ENCODE assay signal across 8 mouse cellular contexts in genomic region chr14:98166318-98166976, GRCm38 (mm10). TPM values are rescaled to one million over a fixed set of nuclear protein-coding genes. Genes with fewer than 3 reads are reported as not detected.
A peak's percentile ranks its signal among the peaks of the same experiment; 100 is the strongest.
DNase-seq lines count a peak whose midpoint lies in the region; ATAC-seq and TF ChIP-seq lines count a peak whose summit lies in the region.

No protein-coding gene starts in this region.

- no peaks in the 10 kb centered on the region for H3K36me3 ChIP-seq in neural tube, embryonic 11.5 days (ENCODE audit: control insufficient read depth, insufficient read depth, low read length)
- no peaks in the 10 kb centered on the region for H3K36me3 ChIP-seq in limb, embryonic 15.5 days
- H3K36me3 ChIP-seq in stomach, postnatal 0 days (ENCODE audit: control insufficient read depth, insufficient read depth, low read length), result no peaks in the 10 kb centered on the region

- 0 out of 2 replicates have a peak, but pooled peaks cover 3% of the 10 kb centered on the region for H3K4me1 ChIP-seq in neural tube, embryonic 11.5 days (ENCODE audit: control insufficient read depth, insufficient read depth, low read length)
- H3K4me1 ChIP-seq in limb, embryonic 15.5 days, result peaks cover 5% of the 10 kb centered on the region; the same call in 1 of the 2 replicates
- no peaks in the 10 kb centered on the region for H3K4me1 ChIP-seq in stomach, postnatal 0 days (replicated peaks; ENCODE audit: control insufficient read depth, insufficient read depth)

- peak overlapping the region; percentile 92; the same call in 1 of the 2 replicates for H3K9ac ChIP-seq in neural tube, embryonic 11.5 days (ENCODE audit: low read length)
- H3K9ac ChIP-seq in limb, embryonic 15.5 days, result no peak overlapping the region
- no peak overlapping the region for H3K9ac ChIP-seq in stomach, postnatal 0 days (ENCODE audit: low read length)

- TF ChIP-seq EP300 in stomach, postnatal 0 days (optimal IDR thresholded peaks at IDR 0.05), result no peak

- H3K4me2 ChIP-seq in neural tube, embryonic 11.5 days (ENCODE audit: low read depth), result peak overlapping the region; percentile 45
- H3K4me2 ChIP-seq in limb, embryonic 15.5 days, result peak overlapping the region; percentile 94
- H3K4me2 ChIP-seq in stomach, postnatal 0 days (replicated peaks; ENCODE audit: low read depth), result peak overlapping the region; percentile 92

- H3K27ac ChIP-seq in neural tube, embryonic 11.5 days (ENCODE audit: low read depth, low read length), result 0 out of 2 replicates have a peak overlapping the region, but pooled peaks have one; percentile 9
- H3K27ac ChIP-seq in limb, embryonic 15.5 days, result no peak overlapping the region
- H3K27ac ChIP-seq in stomach, postnatal 0 days (replicated peaks), result no peak overlapping the region

- peak overlapping the region; percentile 55 for H3K4me3 ChIP-seq in neural tube, embryonic 11.5 days (ENCODE audit: low read depth, low read length)
- H3K4me3 ChIP-seq in limb, embryonic 15.5 days, result peak overlapping the region; percentile 76
- peak overlapping the region; percentile 69 for H3K4me3 ChIP-seq in stomach, postnatal 0 days (ENCODE audit: low read depth, low read length)

- TF ChIP-seq CTCF in stomach, postnatal 0 days (IDR thresholded peaks at IDR 0.05; ENCODE audit: low read depth), result no peak

- peak; percentile 1 for DNase-seq in adrenal gland, adult 2 months
- DNase-seq in adrenal gland, postnatal 10 days, result no peak
- DNase-seq in neural tube, embryonic 11.5 days (ENCODE audit: low spot score), result no peak
- no peak for DNase-seq in neural tube, embryonic 10.5 days (ENCODE audit: extremely low spot score, low spot score)
- DNase-seq in stomach, postnatal 0 days (ENCODE audit: low spot score), result no peak
- DNase-seq in frontal cortex, postnatal 10 days (ENCODE audit: low spot score in 2 of 2), result no peak
- no peak for DNase-seq in testis, postnatal 14 days (ENCODE audit: low spot score)

- 50% methylated on average over 10 of the region's 10 CpGs for WGBS in neural tube, embryonic 11.5 days
- 39% methylated on average over 10 of the region's 10 CpGs for WGBS in limb, embryonic 15.5 days
- WGBS in stomach, postnatal 0 days, result 63% methylated on average over 10 of the region's 10 CpGs

- ATAC-seq in neural tube, embryonic 11.5 days (ENCODE audit: insufficient read depth, low FRiP score, low TSS enrichment), result no peak
- ATAC-seq in limb, embryonic 15.5 days (ENCODE audit: insufficient number of reproducible peaks, low FRiP score, low TSS enrichment, low read depth), result no peak
- no peak for ATAC-seq in stomach, postnatal 0 days (ENCODE audit: low FRiP score, low TSS enrichment)

- no peaks in the 10 kb centered on the region for H3K9me3 ChIP-seq in neural tube, embryonic 11.5 days (ENCODE audit: control insufficient read depth, low read length)
- H3K9me3 ChIP-seq in limb, embryonic 15.5 days, result no peaks in the 10 kb centered on the region
- no peaks in the 10 kb centered on the region for H3K9me3 ChIP-seq in stomach, postnatal 0 days (ENCODE audit: control insufficient read depth, low read length)

- no peaks in the 10 kb centered on the region for H3K27me3 ChIP-seq in neural tube, embryonic 11.5 days (ENCODE audit: control insufficient read depth, insufficient read depth, low read length)
- H3K27me3 ChIP-seq in limb, embryonic 15.5 days, result no peaks in the 10 kb centered on the region
- H3K27me3 ChIP-seq in stomach, postnatal 0 days (ENCODE audit: control insufficient read depth, insufficient read depth, low read length), result no peaks in the 10 kb centered on the region

RNA-seq across cellular contexts. Expression of gene Dach1, which starts 3.1 kb away (rescaled TPM):
- 1 to 10 TPM; 3.6 to 4.8 TPM for total RNA-seq in adrenal gland, adult 2 months (2021)
- polyA plus RNA-seq in adrenal gland, adult 2 months (2012; rRNA removed), result 1.7 and 1.9 TPM in 2 replicates
- 10 to 100 TPM in 1 of 2 experiments, 1 to 10 TPM in 1; 8.9 to 13.0 TPM for total RNA-seq in adrenal gland, postnatal 10 days (2021)
- polyA plus RNA-seq in neural tube, embryonic 11.5 days (2014; fragmentation: Nextera tagmentation; extraction: Ambion mirVana), result 19.6 and 21.8 TPM in 2 replicates
- polyA plus RNA-seq in limb, embryonic 15.5 days (2015; fragmentation: Nextera tagmentation; extraction: Ambion mirVana), result 4.5 TPM in 2 replicates
- 2.3 TPM in 2 replicates for polyA plus RNA-seq in stomach, postnatal 0 days (2015; fragmentation: Nextera tagmentation; extraction: Ambion mirVana)
